Mouse (Mus musculus): ENCODE results near the gene Wfdc17.

DNA sequence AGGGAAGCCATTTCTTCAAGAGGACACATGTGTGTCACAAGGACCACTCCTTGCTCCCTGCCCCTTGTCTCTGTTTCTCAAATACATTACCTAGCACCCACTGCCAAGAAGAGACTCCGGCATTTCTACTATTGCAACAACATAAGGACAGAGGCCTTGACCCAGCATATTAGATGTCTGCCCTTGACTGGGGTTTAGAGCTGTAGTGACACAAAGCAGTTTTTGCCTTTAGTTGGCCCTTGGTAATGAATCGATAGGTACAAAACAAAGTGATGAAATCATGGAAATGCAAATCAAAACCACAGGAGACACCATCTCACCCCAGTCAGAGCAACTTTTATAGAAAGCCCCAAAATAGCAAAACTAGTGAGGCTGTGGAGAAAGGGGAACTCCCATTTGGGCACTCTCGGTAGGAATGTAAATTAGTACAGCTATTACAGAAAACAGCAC is 33.3 kb downstream of the Wfdc17 start:
- no peak for TF ChIP-seq CTCF (IDR thresholded peaks at IDR 0.05; ENCODE audit: low read depth, low read length)
- TF ChIP-seq POLR2A (IDR thresholded peaks at IDR 0.05; ENCODE audit: insufficient read depth, low read length), result no peak
- no peak for TF ChIP-seq EP300 (IDR thresholded peaks at IDR 0.05; ENCODE audit: insufficient read depth, low read depth, low read length)

Data from ES-Bruce4 (cell line).